Mouse (Mus musculus) right cerebral cortex, adult 18-20 months (tissue): ENCODE results near the gene F930015N05Rik.

Source experiments
- DNase-seq: peaks from one replicate; pipeline ENCODE4 v3.0.0; 2022; ENCODE audit warnings: mixed read lengths

Gene F930015N05Rik

DNA sequence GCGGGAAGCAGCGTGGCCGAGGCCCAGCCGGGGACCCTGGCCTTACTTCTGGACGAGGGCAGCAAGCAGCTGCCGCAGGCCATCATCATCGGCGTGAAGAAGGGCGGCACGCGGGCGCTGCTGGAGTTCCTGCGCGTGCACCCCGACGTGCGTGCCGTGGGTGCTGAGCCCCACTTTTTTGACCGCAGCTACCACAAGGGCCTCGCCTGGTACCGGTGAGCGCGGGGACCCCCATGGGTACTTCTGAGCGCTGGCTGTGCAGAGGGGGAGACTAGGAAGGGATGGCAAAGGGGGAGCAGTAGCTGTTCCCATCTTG lies at the start of gene F930015N05Rik:
F930015N05Rik (minus strand) TSS at position 242 of the 316 bp plus-strand sequence.
- DNase-seq: no peak

GRCm38 (mm10) chr11:64481445-64481844 lies 45.0 kb upstream of the F930015N05Rik start:
- no peak for DNase-seq

DNA sequence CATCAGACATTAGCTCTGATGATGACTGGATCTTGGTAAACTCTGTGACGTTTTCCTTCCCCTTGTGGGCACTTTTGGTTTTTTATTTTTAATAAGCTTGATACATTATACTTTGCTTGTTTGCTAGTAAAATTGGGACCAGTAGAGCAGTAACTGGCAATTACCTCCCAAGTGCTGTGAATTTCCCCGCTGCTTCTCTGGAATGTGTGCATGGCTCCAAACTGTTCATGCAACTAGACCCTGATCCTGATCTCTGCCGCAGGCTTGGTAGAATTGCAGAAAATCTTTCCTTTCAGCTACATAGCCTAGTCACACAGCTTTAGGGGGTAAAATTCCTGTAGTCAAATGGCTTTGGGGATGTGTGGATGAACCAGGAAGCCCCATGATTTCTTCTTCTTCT lies 37.2 kb upstream of the F930015N05Rik start:
- DNase-seq: no peak

- DNase-seq: no peak
Observed at GRCm38 (mm10) chr11:64470689-64471088, 34.2 kb upstream of the F930015N05Rik start.

GRCm38 (mm10) chr11:64468737-64469136 lies 32.3 kb upstream of the F930015N05Rik start:
- DNase-seq: no peak

DNA sequence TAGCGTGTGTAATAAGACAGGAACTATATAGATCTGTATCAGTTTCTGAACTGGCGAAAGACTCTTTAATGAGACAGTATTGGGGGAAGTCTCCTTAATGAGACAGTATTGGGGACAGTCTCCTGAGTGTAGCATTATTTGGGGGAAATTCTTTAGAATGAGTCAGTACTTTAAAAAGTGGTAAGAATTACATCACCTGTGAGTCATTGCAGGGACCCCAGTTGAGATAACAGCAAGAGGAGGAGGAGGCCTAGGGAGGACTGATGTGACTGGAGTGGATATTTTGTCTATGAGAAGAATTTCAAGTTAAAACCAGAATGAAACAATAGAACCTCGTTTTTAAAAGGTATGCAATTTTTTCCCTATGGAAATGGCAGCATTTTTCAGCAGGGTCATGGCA lies 25.3 kb upstream of the F930015N05Rik start:
- DNase-seq: no peak

DNA sequence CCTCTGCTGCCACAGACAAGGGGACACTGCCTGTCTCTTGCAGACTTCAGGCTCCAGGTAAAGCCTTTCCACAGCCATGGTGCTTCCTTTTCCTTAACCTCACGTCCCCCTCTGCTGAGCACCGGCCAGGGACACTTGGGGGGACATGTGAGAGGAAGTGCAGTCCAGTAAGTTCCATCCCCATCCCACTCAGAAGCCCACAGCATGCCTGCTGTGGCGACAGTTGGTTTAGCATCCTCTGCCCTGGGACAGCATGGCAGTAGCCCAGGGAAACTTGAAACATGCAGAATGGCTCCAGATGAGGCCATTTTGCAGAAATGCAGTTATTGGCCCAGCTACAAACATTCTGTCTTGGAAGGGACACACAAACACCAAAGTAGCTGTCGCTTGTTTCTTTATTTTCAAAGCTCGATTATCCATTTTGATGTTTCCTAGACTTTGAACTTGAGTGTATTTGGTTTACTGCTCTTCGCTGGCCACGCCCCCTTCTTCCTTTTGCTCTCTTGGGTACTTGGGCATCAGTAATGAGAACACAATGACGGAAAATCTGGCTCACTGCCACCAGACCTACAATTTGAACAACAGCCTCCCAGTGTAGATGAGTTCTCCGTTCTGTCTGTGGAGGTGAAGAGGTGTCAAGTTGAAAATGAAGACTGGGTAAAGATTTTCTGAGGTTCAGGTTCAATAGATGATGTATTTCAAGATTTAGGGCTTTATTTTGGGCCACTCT lies 12.3 kb upstream of the F930015N05Rik start:
- DNase-seq: no peak

DNA sequence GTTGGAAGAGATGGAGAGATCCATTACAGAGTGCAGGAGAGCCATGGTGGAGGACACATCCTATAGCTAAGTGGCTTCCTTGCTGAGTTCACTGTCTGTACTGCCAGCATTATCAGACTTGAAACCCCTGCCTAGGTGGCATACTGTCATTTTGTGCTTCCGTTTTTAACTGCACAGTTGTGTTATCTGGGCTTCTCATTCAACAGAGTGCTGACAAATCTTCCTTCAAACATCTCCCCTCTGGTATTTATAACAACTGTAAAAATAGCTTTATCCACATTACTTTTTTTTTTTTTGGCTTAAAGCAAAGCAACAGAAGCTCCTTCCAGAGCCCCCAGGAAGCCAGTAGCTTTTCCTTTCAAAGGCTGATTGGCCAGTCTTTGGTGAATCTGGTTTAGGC lies 8.8 kb upstream of the F930015N05Rik start:
- no peak for DNase-seq

- DNase-seq: no peak
Observed at GRCm38 (mm10) chr11:64442701-64443100, 6.2 kb upstream of the F930015N05Rik start.

DNA sequence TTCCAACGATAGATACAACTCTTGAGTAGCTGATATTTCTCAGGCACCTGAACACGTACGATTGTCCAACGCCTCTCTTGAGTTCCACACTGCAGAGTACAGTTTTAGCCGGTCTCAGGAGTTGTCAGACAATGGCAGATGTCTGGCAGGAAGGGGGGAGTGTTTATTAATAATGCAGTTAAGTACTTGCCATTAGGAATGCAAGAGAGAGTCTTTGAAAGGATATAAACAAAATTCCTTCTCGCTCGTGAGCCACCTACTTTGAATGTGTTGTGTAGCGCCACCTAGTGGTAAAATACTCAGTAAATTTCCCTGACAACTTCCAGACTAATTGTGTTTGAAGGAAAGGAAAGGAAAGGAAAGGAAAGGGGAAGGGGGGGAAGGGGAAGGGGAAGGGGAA lies 5.7 kb upstream of the F930015N05Rik start:
- DNase-seq: peak; percentile 41

- no peak for DNase-seq
Observed at GRCm38 (mm10) chr11:64438909-64439308, 2.5 kb upstream of the F930015N05Rik start.

GRCm38 (mm10) chr11:64437721-64438120 lies 1.3 kb upstream of the F930015N05Rik start:
- DNase-seq: no peak

GRCm38 (mm10) chr11:64436791-64437298 lies 392 bp upstream of the F930015N05Rik start:
- DNase-seq: no peak

- peak; percentile 17 for DNase-seq
Observed at GRCm38 (mm10) chr11:64435546-64436411, 674 bp downstream of the F930015N05Rik start.

DNA sequence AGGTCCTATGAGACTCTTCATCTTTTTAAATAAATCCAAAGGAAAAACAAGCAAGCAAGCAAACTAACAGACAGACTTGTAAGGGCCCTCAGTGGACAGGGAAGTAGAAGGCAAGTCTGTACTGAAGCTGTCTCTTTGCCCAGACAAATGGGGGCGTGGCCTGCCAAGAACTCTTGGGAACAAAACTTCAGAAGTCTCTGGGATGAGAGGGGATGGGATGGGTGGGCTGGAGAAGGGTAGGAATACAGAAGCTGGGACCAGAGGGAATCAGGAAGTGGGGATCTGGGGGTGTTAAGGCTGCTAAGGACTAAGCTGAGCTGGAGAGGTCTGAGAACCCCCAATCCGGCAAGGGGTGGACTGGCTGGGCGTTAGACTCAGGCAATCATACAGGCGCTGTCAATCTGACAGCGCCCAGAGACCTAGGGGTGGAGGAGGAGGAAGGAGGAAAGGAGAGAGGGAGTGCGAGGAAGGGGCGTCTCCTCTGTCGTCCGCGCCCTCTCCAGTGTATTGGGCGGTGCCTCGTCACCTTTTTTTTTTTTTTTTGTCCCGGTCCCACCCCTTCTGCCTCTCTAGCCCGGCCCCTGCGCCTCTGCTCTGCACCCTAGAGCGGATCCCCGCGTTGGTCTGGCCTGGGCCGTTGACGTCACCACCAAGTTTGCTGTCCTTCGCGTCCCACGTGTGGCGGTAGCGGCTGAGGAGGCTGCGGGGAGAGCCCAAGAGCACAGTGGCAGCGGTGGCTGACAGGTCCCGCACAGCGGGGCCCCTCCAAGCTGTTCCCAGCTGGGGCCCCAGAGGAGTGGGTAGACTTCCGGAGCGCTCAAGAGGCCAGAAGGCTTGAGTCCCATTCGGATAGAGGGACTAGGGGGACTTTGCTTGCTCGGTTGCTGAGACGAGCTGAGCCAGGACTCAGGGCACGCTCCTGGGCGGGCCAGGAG lies 1.6 kb downstream of the F930015N05Rik start, which contains the start of gene Hs3st3a1:
Hs3st3a1 (plus strand) TSS at position 722 of the 935 bp plus-strand sequence.
- DNase-seq: peak; percentile 41

GRCm38 (mm10) chr11:64418969-64419368 lies 17.5 kb downstream of the F930015N05Rik start:
- DNase-seq: no peak

GRCm38 (mm10) chr11:64400534-64401093 lies 35.8 kb downstream of the F930015N05Rik start:
- DNase-seq: no peak

GRCm38 (mm10) chr11:64397612-64398011 lies 38.8 kb downstream of the F930015N05Rik start:
- no peak for DNase-seq

GRCm38 (mm10) chr11:64396949-64397348 lies 39.5 kb downstream of the F930015N05Rik start:
- DNase-seq: no peak

- peak; percentile 87 for DNase-seq
Observed at GRCm38 (mm10) chr11:64396331-64396881, 40.0 kb downstream of the F930015N05Rik start.

DNA sequence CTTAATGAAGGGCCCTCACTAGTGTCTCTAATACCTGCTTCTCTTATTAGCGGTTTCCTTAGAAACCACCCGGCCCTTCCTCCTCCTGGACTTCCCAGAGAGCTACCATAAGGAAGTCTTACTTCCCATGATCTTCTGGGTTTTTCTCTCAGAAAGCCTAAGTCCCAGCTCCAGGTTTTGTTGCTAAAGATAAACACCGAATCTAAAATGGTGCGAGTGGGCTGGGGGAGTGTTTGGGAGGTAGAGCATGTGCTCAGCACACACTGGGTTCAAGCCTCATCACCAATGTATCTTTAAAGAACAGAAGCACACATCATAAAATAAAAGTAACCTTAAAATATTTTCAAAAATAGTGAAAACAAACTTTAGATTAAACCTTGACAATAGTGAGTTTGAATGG lies 50.1 kb downstream of the F930015N05Rik start:
- no peak for DNase-seq
